ENCODE assay signal across 8 mouse cellular contexts in genomic region chr1:34851562-34851961, GRCm38 (mm10). TPM values are rescaled to one million over a fixed set of nuclear protein-coding genes. Genes with fewer than 3 reads are reported as not detected.
DNase-seq lines count a peak whose midpoint lies in the region; TF ChIP-seq lines count a peak whose summit lies in the region.

No protein-coding gene starts in this region.

- DNase-seq in heart, adult 9 months (ENCODE audit: low spot score in 2 of 2), result peak; percentile 24 to 27
- DNase-seq in heart, postnatal 14 days, result no peak
- DNase-seq in brain, adult 2 months (ENCODE audit: low read depth, low spot score), result peak; percentile 68
- peak; percentile 58 for DNase-seq in kidney, postnatal 14 days
- DNase-seq in adipocyte (ENCODE audit: low spot score), result no peak
- no peak for DNase-seq in layer of hippocampus, postnatal 25 days (ENCODE audit: extremely low spot score in 1 of 2, low spot score in 1 of 2)

- H3K4me3 ChIP-seq in C2C12 (ENCODE audit: insufficient read depth, poor library complexity, severe bottlenecking) (peak overlapping the region; percentile 15), myocyte (peak overlapping the region; percentile 58)

- H3K79me3 ChIP-seq in C2C12 (ENCODE audit: low read depth), result peaks cover 46% of the 10 kb centered on the region

- peak; percentile 29 for TF ChIP-seq POLR2A in myocyte (IDR thresholded peaks at IDR 0.05; ENCODE audit: insufficient read length, low read depth)

- intact Hi-C loops in heart, postnatal 14 days (cut with DNase I), result no loop called here

- H3ac ChIP-seq in C2C12 (ENCODE audit: control insufficient read depth, insufficient read length, low read depth) (peak overlapping the region; percentile 33), myocyte (ENCODE audit: control insufficient read depth, insufficient read length) (no peak overlapping the region)

- H3K4me2 ChIP-seq in myocyte (ENCODE audit: low read depth), result peak overlapping the region; percentile 93

- H3K79me2 ChIP-seq in C2C12 (ENCODE audit: control insufficient read depth, insufficient read depth) (peaks cover 65% of the 10 kb centered on the region), myocyte (ENCODE audit: control insufficient read depth, insufficient read depth) (peaks cover 52% of the 10 kb centered on the region)

- H3K27me3 ChIP-seq in C2C12 (ENCODE audit: control insufficient read depth, insufficient read depth, insufficient read length), result no peaks in the 10 kb centered on the region
- no peaks in the 10 kb centered on the region for H3K27me3 ChIP-seq in myocyte (ENCODE audit: control insufficient read depth, insufficient read depth, insufficient read length)

- H3K36me3 ChIP-seq in C2C12 (ENCODE audit: control insufficient read depth, insufficient read depth) (peaks cover 8% of the 10 kb centered on the region), myocyte (ENCODE audit: control insufficient read depth, insufficient read depth) (peaks cover 3% of the 10 kb centered on the region)

- no peak for TF ChIP-seq CTCF in C2C12 (IDR thresholded peaks at IDR 0.05; ENCODE audit: control insufficient read depth, insufficient read depth, insufficient read length)

TF ChIP-seq in C2C12, 6 proteins besides CTCF, POLR2A, EP300 and RAD21:
- TF ChIP-seq MYOG (IDR thresholded peaks at IDR 0.05; ENCODE audit: control insufficient read depth, extremely low read depth, insufficient read length) (no peak), MYOD1 (IDR thresholded peaks at IDR 0.05; ENCODE audit: control insufficient read depth, insufficient read length, low read depth) (no peak), CEBPB (IDR thresholded peaks at IDR 0.05; ENCODE audit: low read depth) (no peak), FOSL1 (IDR thresholded peaks at IDR 0.05; ENCODE audit: insufficient read depth, low read length, poor library complexity, severe bottlenecking) (no peak)
TF ChIP-seq in C2C12: peak in this region for 0.

TF ChIP-seq in myocyte, 11 proteins besides CTCF, POLR2A, EP300 and RAD21:
- TF ChIP-seq CEBPB (IDR thresholded peaks at IDR 0.05; ENCODE audit: insufficient read depth, poor library complexity, severe bottlenecking) (no peak), USF1 (IDR thresholded peaks at IDR 0.05; ENCODE audit: low read depth) (no peak), REST (IDR thresholded peaks at IDR 0.05; ENCODE audit: insufficient read depth, insufficient read length) (no peak), MYOG (IDR thresholded peaks at IDR 0.05; ENCODE audit: control insufficient read depth in 1 of 3, insufficient read depth in 1 of 3, insufficient read length in 2 of 3, low read depth in 2 of 3) (no peak), MAX (IDR thresholded peaks at IDR 0.05; ENCODE audit: low read depth) (no peak), POLR2AphosphoS2 (IDR thresholded peaks at IDR 0.05; ENCODE audit: insufficient read length, low read depth) (no peak), TCF12 (IDR thresholded peaks at IDR 0.05; ENCODE audit: insufficient read depth, poor library complexity, severe bottlenecking) (no peak), SRF (IDR thresholded peaks at IDR 0.05; ENCODE audit: control insufficient read depth, insufficient read length, low read depth) (no peak), MYOD1 (IDR thresholded peaks at IDR 0.05; ENCODE audit: control insufficient read depth in 1 of 3, insufficient read length in 2 of 3, low read depth in 2 of 3) (no peak), TCF3 (IDR thresholded peaks at IDR 0.05; ENCODE audit: insufficient read length, low read depth) (no peak), E2F4 (IDR thresholded peaks at IDR 0.05; ENCODE audit: insufficient read depth) (no peak)

RNA-seq across cellular contexts. Expression of gene Plekhb2, which starts 1.8 kb away (rescaled TPM):
- total RNA-seq in heart, postnatal 14 days (2021), result 10 to 100 TPM; 69.3 to 86.7 TPM
- polyA plus RNA-seq in C2C12 (2012; fragmentation: generic; extraction: Trizol) (57.1 TPM), myocyte (2012; fragmentation: generic; extraction: Trizol) (66.2 TPM)
- total RNA-seq in layer of hippocampus, postnatal 25 days (2021), result 100 to 1,000 TPM; 164 to 187 TPM

RNA-seq across cellular contexts. Expression of gene Fam168b, which starts 8.7 kb away (rescaled TPM):
- total RNA-seq in heart, postnatal 14 days (2021), result 10 to 100 TPM; 53.8 to 58.1 TPM
- polyA plus RNA-seq in C2C12 (2012; fragmentation: generic; extraction: Trizol), result 63.2 TPM
- 37.7 TPM for polyA plus RNA-seq in myocyte (2012; fragmentation: generic; extraction: Trizol)
- total RNA-seq in layer of hippocampus, postnatal 25 days (2021), result 100 to 1,000 TPM; 232 to 236 TPM

Comparison
In these comparisons a context has a peak if more than half of its experiments do, and no peak if none do; other contexts are left out.
1. DNase-seq: peak in heart, adult 9 months (2 of 2), brain, adult 2 months (single experiment) and kidney, postnatal 14 days (single experiment); none in heart, postnatal 14 days (0 of 2), adipocyte (single experiment) and layer of hippocampus, postnatal 25 days (0 of 2).